Mouse (Mus musculus): ENCODE measurements around the gene H2-M1. TPM values are rescaled to one million over a fixed set of nuclear protein-coding genes. Genes with fewer than 3 reads are reported as not detected.

H2-M1 gene
- total RNA-seq (2021) = not detected
- long read RNA-seq, experiment 1 = 0 reads
- long read RNA-seq, experiment 2 = 0 reads

- no peak for DNase-seq (ENCODE audit: low spot score in 2 of 2)
These were observed at the start of gene H2-M1 for GRCm38 (mm10) chr17:36672119-36672518. H2-M1 (minus strand) TSS chr17:36672219.

GRCm38 (mm10) chr17:36697693-36698092 lies 25.7 kb upstream of the H2-M1 start:
- DNase-seq (ENCODE audit: low spot score in 2 of 2) = no peak

- DNase-seq (ENCODE audit: low spot score in 2 of 2) = no peak
These were observed 29.5 kb downstream of the H2-M1 start, which contains the start of gene H2-M9 for GRCm38 (mm10) chr17:36642566-36642965. H2-M9 (minus strand) TSS chr17:36642666.

Other genes starting within 250 kb of the H2-M1 start
- not detected for gene H2-M10.4, start 209.9 kb downstream of the H2-M1 start, total RNA-seq (2021)
- not detected for gene H2-M11, start 125.1 kb downstream of the H2-M1 start, total RNA-seq (2021)
- not detected for gene H2-M9, start 29.6 kb downstream of the H2-M1 start, total RNA-seq (2021)
- not detected for gene H2-M10.5, start 100.7 kb upstream of the H2-M1 start, total RNA-seq (2021)
- not detected for gene H2-M10.6, start 140.0 kb upstream of the H2-M1 start, total RNA-seq (2021)
- gene Trim26, start 164.9 kb upstream of the H2-M1 start, total RNA-seq (2021) = 10 to 100 TPM; 20.1 to 20.2 TPM
- not detected for gene Trim15, start 195.0 kb upstream of the H2-M1 start, total RNA-seq (2021)
- not detected for gene Trim10, start 197.4 kb upstream of the H2-M1 start, total RNA-seq (2021)
- under 1 TPM in 1 of 2 experiments, not detected in 1; 0.40 TPM for gene Trim40, start 217.9 kb upstream of the H2-M1 start, total RNA-seq (2021)
- gene Trim31, start 225.9 kb upstream of the H2-M1 start, total RNA-seq (2021) = not detected

Data from left cerebral cortex, adult 18-20 months (tissue).